Mouse (Mus musculus): ENCODE measurements around the gene Cyp4f37. TPM values are rescaled to one million over a fixed set of nuclear protein-coding genes. Genes with fewer than 3 reads are reported as not detected.
"Not testable (repeated sequence)": the region's sequence is repeated elsewhere in the genome, so short reads cannot be mapped to it uniquely, and the experiment has no call there.

Gene Cyp4f37
- polyA plus RNA-seq (2016; fragmentation: Nextera tagmentation; extraction: Ambion mirVana): not detected in 2 replicates

DNA sequence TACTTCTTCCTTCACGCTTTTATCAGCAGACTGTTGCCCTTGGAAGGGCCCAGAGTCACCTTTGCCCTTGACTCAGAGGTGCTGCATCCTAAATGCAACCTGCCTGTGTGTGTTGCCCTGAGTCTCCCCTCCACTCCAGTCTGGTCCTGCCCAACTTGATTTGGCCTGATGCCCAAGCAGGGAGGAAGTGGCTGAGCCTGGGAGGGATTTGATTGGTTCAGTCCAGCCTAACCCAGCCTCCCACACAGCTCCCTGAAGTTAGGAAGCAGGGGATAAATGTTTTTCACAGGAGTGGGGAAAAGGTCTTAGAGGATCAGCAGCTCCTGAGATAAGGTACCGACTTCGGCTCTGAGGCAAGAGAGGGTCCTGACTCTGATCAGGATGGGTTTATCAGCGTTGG is at the start of gene Cyp4f37:
Cyp4f37 (plus strand) TSS at position 292 of the 400 bp plus-strand sequence.
- not testable (repeated sequence) for ATAC-seq (ENCODE audit: low FRiP score)

DNA sequence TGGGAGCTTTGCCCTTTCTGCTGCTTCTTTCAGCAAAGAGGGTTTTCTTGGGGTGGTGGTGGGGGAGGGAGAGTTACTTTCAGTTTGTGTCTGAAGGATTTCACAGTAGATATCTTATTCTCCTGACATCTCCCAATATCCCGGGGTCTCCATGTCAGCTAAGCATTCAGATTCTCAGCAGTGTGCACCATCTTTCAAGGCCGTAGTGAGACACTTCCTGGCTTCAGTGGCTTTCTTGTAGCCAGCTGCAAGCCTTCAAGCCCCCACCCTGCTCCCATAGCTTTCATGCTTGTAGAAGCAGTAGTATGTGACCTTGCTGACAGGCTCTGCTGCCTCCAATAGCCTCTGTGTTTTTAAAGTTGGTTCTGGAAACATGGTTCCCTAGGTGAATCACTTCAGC is 47.8 kb upstream of the Cyp4f37 start:
- H3K27ac ChIP-seq; H3K4me2 ChIP-seq; H3K9me3 ChIP-seq; H3K9ac ChIP-seq; H3K36me3 ChIP-seq (replicated peaks); ATAC-seq (ENCODE audit: low FRiP score); H3K27me3 ChIP-seq; H3K4me1 ChIP-seq; H3K4me3 ChIP-seq (replicated peaks): not testable (repeated sequence)
- 81% methylated on average over 2 of the region's 2 CpGs for WGBS

More for the DNA sequence above, at the start of gene Cyp4f37:
- H3K9me3 ChIP-seq; H3K36me3 ChIP-seq (replicated peaks); H3K27ac ChIP-seq; H3K9ac ChIP-seq; H3K4me2 ChIP-seq; H3K27me3 ChIP-seq; H3K4me3 ChIP-seq (replicated peaks); H3K4me1 ChIP-seq: not testable (repeated sequence)
- WGBS: 76% methylated on average over 4 of the region's 4 CpGs

DNA sequence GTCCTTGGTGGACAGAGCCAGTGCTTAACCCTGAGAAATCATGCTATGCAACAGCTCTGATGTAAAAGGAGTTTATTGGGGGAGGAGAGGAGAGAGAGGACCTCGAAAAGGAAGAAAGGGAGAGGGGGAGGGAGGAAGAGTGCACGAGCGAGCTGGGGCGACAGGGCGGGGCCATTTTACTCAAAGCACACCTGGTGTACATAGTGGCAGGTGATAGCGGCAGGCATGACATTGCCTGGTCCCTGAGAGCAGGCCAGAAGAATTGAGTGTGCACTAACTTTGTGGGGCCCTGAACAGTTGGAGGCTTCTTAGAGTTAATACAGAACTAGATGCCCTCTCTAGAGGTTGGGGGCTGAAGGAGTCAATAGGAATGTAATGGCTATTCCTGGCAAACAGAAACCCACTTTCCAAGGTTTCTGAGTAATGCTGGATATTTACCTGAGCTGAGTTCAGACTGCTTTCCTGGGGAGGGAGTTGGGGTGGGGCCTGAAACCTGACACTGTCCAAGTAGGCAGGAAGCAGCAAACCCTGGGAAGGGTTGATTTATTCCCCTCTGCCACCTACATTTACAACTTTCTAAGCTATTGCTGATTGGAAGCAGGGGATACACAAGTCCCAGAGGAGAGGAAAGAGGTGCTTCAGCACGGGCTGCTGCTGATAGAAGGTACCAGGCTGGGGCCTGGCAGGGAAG is 43.5 kb upstream of the Cyp4f37 start:
- no peaks in the 10 kb centered on the region for H3K36me3 ChIP-seq (replicated peaks)
- no peak for ATAC-seq (ENCODE audit: low FRiP score)
- no peak overlapping the region for H3K27ac ChIP-seq
- H3K4me3 ChIP-seq (replicated peaks): no peak overlapping the region
- no peaks in the 10 kb centered on the region for H3K4me1 ChIP-seq
- H3K9me3 ChIP-seq: no peaks in the 10 kb centered on the region
- H3K9ac ChIP-seq: no peak overlapping the region
- no peaks in the 10 kb centered on the region for H3K27me3 ChIP-seq
- 72% methylated on average over 7 of the region's 7 CpGs for WGBS
- no peak overlapping the region for H3K4me2 ChIP-seq

DNA sequence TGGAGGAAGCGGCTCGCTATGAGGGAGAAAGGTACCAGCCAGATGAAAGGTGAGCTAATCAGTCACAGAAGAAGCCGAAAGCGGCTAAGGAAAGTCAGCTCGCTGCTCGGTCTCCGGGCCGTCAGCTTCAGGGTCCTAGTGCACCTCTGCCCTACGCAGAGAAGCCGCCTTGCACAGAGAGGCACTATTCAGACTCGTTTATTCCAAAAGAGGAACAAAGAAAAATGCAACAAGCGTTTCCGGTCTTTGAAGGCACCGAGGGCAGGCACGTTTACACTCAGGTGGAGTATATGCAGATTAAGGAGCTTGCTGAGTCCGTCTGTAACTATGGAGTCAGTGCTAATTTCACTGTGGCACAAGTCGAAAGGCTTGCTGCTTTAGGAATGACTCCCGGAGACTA is 24.6 kb upstream of the Cyp4f37 start:
- no peak overlapping the region for H3K9ac ChIP-seq
- WGBS: 86% methylated on average over 18 of the region's 18 CpGs
- H3K27ac ChIP-seq: no peak overlapping the region
- H3K27me3 ChIP-seq: no peaks in the 10 kb centered on the region
- H3K4me3 ChIP-seq (replicated peaks): no peak overlapping the region
- H3K4me2 ChIP-seq: no peak overlapping the region
- H3K9me3 ChIP-seq: peaks cover 11% of the 10 kb centered on the region; the same call in 1 of the 2 replicates
- ATAC-seq (ENCODE audit: low FRiP score): no peak
- no peaks in the 10 kb centered on the region for H3K36me3 ChIP-seq (replicated peaks)
- no peaks in the 10 kb centered on the region for H3K4me1 ChIP-seq

DNA sequence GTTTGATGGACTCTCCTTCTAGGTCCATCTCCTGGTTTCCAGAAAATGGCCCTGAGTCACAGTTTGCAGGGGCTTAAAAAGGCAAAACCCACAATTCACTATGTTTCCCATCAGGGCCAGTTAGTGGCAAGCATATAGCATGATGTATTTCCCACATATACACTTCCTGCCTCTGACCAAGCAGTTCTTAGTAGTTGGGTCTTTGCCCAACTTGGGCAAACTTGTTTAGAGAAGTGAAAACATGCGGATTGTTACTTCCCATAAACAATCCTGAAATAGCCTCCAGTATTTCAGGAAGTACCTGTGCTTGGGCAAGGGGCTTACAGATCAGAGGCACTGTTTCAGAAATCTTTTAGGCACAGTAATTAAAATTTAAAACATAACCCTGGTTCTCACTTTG is 13.1 kb upstream of the Cyp4f37 start:
- Histone ChIP-seq H3K4me2 (no peak overlapping the region), H3K4me1 (no peaks in the 10 kb centered on the region), H3K9ac (no peak overlapping the region), H3K36me3 (replicated peaks) (no peaks in the 10 kb centered on the region), H3K9me3 (no peaks in the 10 kb centered on the region), H3K27ac (no peak overlapping the region), H3K4me3 (replicated peaks) (no peak overlapping the region), H3K27me3 (no peaks in the 10 kb centered on the region)
- ATAC-seq (ENCODE audit: low FRiP score): no peak
- WGBS: 71% methylated on average over 1 of the region's 1 CpGs

DNA sequence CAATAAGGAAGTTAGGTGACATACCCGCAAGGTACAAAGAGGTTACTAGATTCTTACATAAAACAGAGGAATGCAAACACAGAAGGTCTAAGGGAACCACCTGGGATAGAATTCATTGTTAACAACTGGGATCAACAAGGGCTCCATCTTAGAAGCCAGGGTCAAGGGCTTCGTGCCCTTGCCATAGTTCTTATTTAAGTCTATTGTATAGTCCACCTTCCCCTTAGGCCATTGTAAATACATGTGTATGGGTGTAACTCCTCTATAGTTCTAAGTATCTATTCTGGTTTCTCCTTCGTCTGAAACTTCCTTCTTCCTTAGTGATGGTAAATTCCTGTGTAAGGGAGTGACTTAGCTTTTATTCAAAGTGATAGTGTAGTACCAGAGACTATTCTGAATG is 10.9 kb upstream of the Cyp4f37 start:
- not testable (repeated sequence) for H3K9ac ChIP-seq; H3K4me2 ChIP-seq; ATAC-seq (ENCODE audit: low FRiP score); H3K27me3 ChIP-seq; H3K9me3 ChIP-seq; H3K4me1 ChIP-seq; H3K27ac ChIP-seq; H3K36me3 ChIP-seq (replicated peaks); H3K4me3 ChIP-seq (replicated peaks)
- WGBS: 83% methylated on average over 3 of the region's 3 CpGs

DNA sequence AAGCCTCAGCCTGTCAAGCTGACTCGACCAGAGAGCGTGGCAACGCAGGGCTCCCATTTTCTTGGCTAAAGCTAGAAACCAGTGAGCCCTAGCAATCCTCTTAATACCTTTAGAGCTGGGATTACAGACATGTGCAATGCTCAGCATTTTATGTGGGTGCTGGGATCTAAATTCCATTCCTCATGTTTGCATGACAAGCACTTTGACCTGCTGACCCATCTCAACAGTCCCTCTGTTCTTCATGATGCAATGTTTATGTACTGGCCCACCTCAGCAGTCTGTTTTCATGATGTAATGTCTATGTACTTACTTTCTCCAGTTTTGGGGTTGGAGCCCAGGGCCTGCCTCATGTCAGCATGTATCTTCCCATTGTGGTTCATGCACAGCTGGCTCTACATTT is 10.2 kb upstream of the Cyp4f37 start:
- Histone ChIP-seq H3K4me1 (no peaks in the 10 kb centered on the region), H3K9ac (no peak overlapping the region)
- 84% methylated on average over 3 of the region's 3 CpGs for WGBS

DNA sequence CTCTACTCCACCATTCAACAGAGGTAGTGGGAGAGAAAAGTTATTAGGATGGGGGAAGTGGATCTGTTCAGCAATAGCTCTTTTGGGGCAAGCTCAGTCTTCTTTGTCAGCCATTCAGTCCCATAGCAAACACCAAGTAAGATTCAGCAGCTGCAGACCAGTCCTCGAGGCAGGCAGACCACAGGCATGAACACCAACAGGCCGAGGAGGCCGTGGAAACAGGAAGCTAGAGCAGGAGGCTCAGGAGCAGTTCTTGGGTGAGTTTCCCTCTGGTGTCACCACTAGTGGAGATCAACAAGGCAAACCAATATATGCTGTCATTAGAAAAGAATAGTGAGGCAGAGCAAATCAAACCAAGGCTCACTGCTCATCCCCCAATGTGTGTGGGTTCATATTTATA is 8.7 kb upstream of the Cyp4f37 start:
- ATAC-seq (ENCODE audit: low FRiP score): no peak
- H3K9me3 ChIP-seq: no peaks in the 10 kb centered on the region
- no peak overlapping the region for H3K4me3 ChIP-seq (replicated peaks)
- no peaks in the 10 kb centered on the region for H3K36me3 ChIP-seq (replicated peaks)
- no peak overlapping the region for H3K9ac ChIP-seq
- H3K4me2 ChIP-seq: no peak overlapping the region
- H3K27me3 ChIP-seq: no peaks in the 10 kb centered on the region
- no peak overlapping the region for H3K27ac ChIP-seq
- 85% methylated on average over 3 of the region's 3 CpGs for WGBS
- H3K4me1 ChIP-seq: no peaks in the 10 kb centered on the region

More for the DNA sequence above, 10.2 kb upstream of the Cyp4f37 start:
- Histone ChIP-seq H3K27ac (no peak overlapping the region), H3K4me3 (replicated peaks) (no peak overlapping the region), H3K4me2 (no peak overlapping the region), H3K9me3 (no peaks in the 10 kb centered on the region), H3K27me3 (no peaks in the 10 kb centered on the region), H3K36me3 (replicated peaks) (no peaks in the 10 kb centered on the region)
- ATAC-seq (ENCODE audit: low FRiP score): no peak

DNA sequence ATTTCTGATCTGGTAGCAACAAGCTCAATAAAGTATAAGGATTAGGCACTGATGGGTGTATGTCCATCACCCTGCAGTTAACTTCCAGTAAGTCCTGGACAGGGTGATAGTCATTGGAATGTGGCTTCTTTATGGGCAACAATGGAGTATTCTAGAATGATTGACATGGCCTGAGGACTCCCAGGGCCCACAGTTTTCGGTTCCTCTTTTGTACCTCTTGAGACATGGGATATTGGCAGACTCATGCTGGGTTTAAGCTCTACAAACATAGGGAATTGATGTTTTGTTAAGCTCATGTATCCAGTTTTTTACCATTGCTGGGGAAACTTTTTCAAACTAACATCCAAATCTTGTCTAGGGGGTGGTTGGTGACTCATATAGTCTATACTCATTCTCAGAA is 3.9 kb upstream of the Cyp4f37 start:
- Histone ChIP-seq H3K9ac (no peak overlapping the region), H3K27me3 (no peaks in the 10 kb centered on the region), H3K4me1 (no peaks in the 10 kb centered on the region), H3K4me2 (no peak overlapping the region), H3K4me3 (replicated peaks) (no peak overlapping the region), H3K9me3 (no peaks in the 10 kb centered on the region), H3K27ac (no peak overlapping the region), H3K36me3 (replicated peaks) (no peaks in the 10 kb centered on the region)
- no peak for ATAC-seq (ENCODE audit: low FRiP score)
- WGBS: 62% methylated on average over 1 of the region's 1 CpGs

DNA sequence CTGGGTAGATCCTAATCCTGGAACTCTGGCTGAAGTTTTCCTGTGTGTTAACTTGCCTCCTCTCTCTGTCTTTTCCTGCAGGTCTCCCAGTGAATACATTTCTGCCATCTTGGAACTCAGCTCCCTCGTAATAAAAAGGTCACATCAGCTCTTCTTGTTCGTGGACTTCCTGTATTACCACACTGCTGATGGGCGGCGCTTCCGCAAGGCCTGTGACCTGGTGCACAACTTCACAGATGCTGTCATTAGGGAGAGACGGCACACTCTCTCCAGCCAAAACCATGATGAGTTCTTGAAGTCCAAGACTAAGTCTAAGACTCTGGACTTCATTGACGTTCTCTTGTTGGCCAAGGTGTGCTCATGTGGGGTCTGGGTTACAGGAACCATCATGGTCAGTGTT is 8.6 kb downstream of the Cyp4f37 start:
- 89% methylated on average over 7 of the region's 7 CpGs for WGBS
- not testable (repeated sequence) for H3K9ac ChIP-seq; H3K27me3 ChIP-seq; H3K36me3 ChIP-seq (replicated peaks); H3K9me3 ChIP-seq; H3K27ac ChIP-seq; H3K4me2 ChIP-seq; ATAC-seq (ENCODE audit: low FRiP score); H3K4me3 ChIP-seq (replicated peaks); H3K4me1 ChIP-seq

DNA sequence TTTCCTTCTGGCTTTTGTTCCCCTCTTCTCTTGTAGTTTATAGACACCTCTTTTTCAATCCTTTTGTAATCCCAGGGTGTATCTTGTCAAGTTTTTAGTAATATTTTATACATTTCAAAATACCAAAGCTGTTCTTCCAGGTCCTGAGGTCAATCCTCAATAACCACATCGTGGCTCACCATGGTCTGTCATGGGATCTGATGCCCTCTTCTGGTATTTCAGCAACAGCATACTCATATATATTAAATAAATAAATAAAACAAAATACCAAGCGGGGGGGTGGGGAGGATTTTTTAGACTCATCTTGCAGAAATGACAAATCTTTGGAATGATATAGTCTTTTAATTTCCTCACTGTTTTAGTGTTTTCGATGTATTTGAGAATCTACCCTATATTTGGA is 10.8 kb downstream of the Cyp4f37 start:
- H3K4me1 ChIP-seq: peaks cover 8% of the 10 kb centered on the region; the same call in 1 of the 2 replicates
- no peak for ATAC-seq (ENCODE audit: low FRiP score)
- H3K36me3 ChIP-seq (replicated peaks): no peaks in the 10 kb centered on the region
- WGBS: 80% methylated on average over 3 of the region's 3 CpGs
- H3K27ac ChIP-seq: no peak overlapping the region
- H3K27me3 ChIP-seq: 0 out of 2 replicates have a peak, but pooled peaks cover 4% of the 10 kb centered on the region
- H3K4me2 ChIP-seq: no peak overlapping the region
- no peak overlapping the region for H3K9ac ChIP-seq
- no peaks in the 10 kb centered on the region for H3K9me3 ChIP-seq
- no peak overlapping the region for H3K4me3 ChIP-seq (replicated peaks)

DNA sequence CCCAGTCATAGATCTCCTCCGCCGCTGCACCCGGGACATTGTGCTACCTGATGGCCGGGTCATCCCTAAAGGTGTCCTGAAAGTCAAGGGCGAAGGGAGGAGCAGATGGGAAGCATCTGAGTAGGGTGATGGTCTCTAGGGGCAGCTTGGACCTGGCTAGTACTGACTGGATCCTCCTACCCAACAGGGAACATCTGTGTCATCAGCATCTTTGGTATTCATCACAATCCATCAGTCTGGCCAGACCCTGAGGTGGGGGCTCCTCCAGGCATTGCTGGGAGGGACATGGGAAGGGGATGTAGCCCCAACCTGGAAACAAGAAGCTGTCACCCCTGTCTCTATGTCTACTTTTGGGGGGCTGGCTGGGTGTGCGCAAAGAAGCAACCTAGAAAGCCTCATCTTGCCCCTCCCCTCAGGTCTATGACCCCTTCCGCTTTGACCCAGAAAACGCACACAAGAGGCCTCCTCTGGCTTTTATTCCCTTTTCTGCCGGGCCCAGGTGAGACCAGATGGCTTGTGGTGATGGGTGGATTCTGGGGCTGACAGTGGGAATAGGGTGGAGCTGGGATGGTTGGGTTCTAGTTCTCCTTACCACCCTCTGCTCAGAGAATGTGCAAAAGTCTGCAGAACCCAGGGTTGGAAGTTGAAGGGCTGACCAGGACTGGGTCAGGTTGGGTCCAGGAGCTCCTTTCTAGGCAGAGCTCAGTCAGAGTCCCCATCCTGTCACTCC is 13.3 kb downstream of the Cyp4f37 start:
- 89% methylated on average over 9 of the region's 9 CpGs for WGBS
- H3K27ac ChIP-seq; ATAC-seq (ENCODE audit: low FRiP score); H3K4me1 ChIP-seq; H3K9me3 ChIP-seq; H3K36me3 ChIP-seq (replicated peaks); H3K27me3 ChIP-seq: not testable (repeated sequence)
- Histone ChIP-seq H3K4me2 (peak overlapping the region; percentile 61), H3K4me3 (replicated peaks) (peak overlapping the region; percentile 38), H3K9ac (peak overlapping the region; percentile 56; the same call in 1 of the 2 replicates)

DNA sequence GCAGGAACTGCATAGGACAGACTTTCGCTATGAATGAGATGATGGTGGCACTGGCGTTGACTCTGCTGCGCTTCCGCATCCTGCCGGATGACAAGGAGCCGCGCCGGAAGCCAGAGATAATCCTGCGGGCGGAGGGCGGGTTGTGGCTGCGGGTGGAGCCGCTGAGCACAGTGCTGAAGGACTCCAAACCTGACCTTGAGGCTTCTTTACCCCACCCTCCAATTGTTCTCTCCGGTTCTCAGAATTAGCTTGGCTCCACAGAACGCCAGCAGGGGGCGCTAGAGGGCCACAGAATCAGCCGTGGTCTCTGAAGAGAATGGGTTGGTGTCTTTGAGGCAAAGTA is 13.8 kb downstream of the Cyp4f37 start:
- H3K4me1 ChIP-seq: peaks cover 8% of the 10 kb centered on the region; the same call in 1 of the 2 replicates
- H3K4me3 ChIP-seq (replicated peaks): peak overlapping the region; percentile 38
- H3K27ac ChIP-seq: no peak overlapping the region
- H3K36me3 ChIP-seq (replicated peaks): no peaks in the 10 kb centered on the region
- WGBS: 0% methylated on average over 17 of the region's 17 CpGs
- peak overlapping the region; percentile 56; the same call in 1 of the 2 replicates for H3K9ac ChIP-seq
- H3K4me2 ChIP-seq: peak overlapping the region; percentile 61
- peak; percentile 77 for ATAC-seq (ENCODE audit: low FRiP score)
- H3K27me3 ChIP-seq: 0 out of 2 replicates have a peak, but pooled peaks cover 4% of the 10 kb centered on the region
- no peaks in the 10 kb centered on the region for H3K9me3 ChIP-seq
